Mouse (Mus musculus): ENCODE measurements at regions not wholly inside any gene's neighbourhood (a gene's known extent, or its start where the extent isn't known, plus 50 kb on each side); places are given as distances from the start of the nearest gene placed in this dataset.

DNA sequence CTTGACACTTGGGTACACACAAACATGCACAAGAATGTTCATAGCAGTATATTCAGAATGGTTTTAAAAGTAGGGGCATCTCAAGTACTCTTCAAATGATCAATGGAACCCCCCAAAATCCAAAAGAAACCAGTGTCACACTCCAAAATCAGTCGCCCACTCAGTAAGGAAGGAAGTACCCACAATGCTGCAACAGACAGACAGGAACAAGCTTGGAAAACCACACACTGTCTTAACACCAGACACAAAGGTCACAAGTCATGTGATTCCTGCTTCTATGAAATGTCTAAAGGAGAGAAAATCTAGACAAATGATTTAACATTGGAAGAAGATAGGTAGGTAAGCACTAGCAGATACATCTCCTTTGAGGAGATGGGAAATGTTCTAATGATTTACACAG, 346.9 kb downstream of the Sox4 start:
- TF ChIP-seq POLR2A (IDR thresholded peaks at IDR 0.05; ENCODE audit: borderline replicate concordance, insufficient read depth, low read length) (no peak), CTCF (IDR thresholded peaks at IDR 0.05; ENCODE audit: borderline replicate concordance, insufficient read depth, low read depth, low read length) (no peak)
